Mouse (Mus musculus) right cerebral cortex, postnatal 4 days (tissue): ENCODE results near the gene Fndc8.
"Not testable (repeated sequence)": the region's sequence is repeated elsewhere in the genome, so short reads cannot be mapped to it uniquely, and the experiment has no call there.

Source experiments
- DNase-seq: peaks from one replicate; pipeline ENCODE4 v3.0.0-alpha.2; 2022

Gene Fndc8

GRCm38 (mm10) chr11:82920768-82921167, 28.8 kb downstream of the Fndc8 start:
- no peak for DNase-seq

- no peak for DNase-seq
Observed at GRCm38 (mm10) chr11:82921691-82922090, 29.8 kb downstream of the Fndc8 start.

- not testable (repeated sequence) for DNase-seq
Observed at GRCm38 (mm10) chr11:82923910-82924309, 32.0 kb downstream of the Fndc8 start.

GRCm38 (mm10) chr11:82928897-82929632, 37.1 kb downstream of the Fndc8 start:
- no peak for DNase-seq

- DNase-seq: no peak
Observed at GRCm38 (mm10) chr11:82929633-82929950, 37.7 kb downstream of the Fndc8 start.

GRCm38 (mm10) chr11:82930391-82930955, 38.5 kb downstream of the Fndc8 start:
- DNase-seq: not testable (repeated sequence)

- not testable (repeated sequence) for DNase-seq
Observed at GRCm38 (mm10) chr11:82931161-82931560, 39.2 kb downstream of the Fndc8 start.

GRCm38 (mm10) chr11:82931671-82932450, 39.9 kb downstream of the Fndc8 start:
- not testable (repeated sequence) for DNase-seq

- no peak for DNase-seq
Observed at GRCm38 (mm10) chr11:82933186-82933585, 41.3 kb downstream of the Fndc8 start.

- no peak for DNase-seq
Observed at GRCm38 (mm10) chr11:82943336-82943735, 51.4 kb downstream of the Fndc8 start.

GRCm38 (mm10) chr11:82945636-82946035, 53.7 kb downstream of the Fndc8 start:
- DNase-seq: no peak

- no peak for DNase-seq
Observed at GRCm38 (mm10) chr11:82947457-82947856, 55.5 kb downstream of the Fndc8 start.

- DNase-seq: no peak
Observed at GRCm38 (mm10) chr11:82949036-82949435, 57.1 kb downstream of the Fndc8 start.
